Mouse (Mus musculus): Measurements from ENCODE around the gene Nckap5.

DNA sequence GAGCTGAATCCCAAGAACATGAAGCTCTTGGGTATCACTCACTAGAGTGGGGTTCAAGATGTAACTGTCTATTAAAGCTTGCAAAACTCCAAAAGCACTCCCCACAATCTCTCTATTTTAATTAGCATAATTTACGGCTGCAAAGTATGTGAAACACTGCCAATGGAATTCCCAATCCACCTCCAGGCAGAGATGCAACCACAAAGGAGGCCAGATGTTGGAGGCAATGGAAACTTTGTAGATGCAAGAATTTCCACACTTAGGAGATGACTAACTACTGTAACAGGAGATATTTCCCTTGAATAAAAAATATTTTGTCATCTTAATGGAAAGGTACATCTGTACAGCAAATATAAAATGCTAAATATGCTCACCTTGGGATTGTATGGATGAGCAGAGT, 295.1 kb downstream of the Nckap5 start:
- TF ChIP-seq MAFK (IDR thresholded peaks at IDR 0.05; ENCODE audit: insufficient read depth, low read depth, low read length) = no peak
- TF ChIP-seq ZNF384 (IDR thresholded peaks at IDR 0.05; ENCODE audit: low read depth, low read length) = no peak
- TF ChIP-seq ZC3H11A (IDR thresholded peaks at IDR 0.05; ENCODE audit: borderline replicate concordance, low read depth, low read length) = no peak
- TF ChIP-seq CHD2 (IDR thresholded peaks at IDR 0.05; ENCODE audit: low read depth, low read length) = no peak

All from ES-E14 (cell line).